Mouse (Mus musculus) splenic B cell, adult 2 months (primary cell): Measurements from ENCODE around the gene Astn2.

Experiments used
- DNase-seq: peaks from one replicate; pipeline ENCODE4 v3.0.0-alpha.2; 2011; ENCODE audit warnings: low read depth, low spot score
- H3K27me3 ChIP-seq: 2 replicates; pipeline ENCODE4 v1.6.1; 2012; ENCODE audit warnings: mild to moderate bottlenecking, low read length, moderate library complexity, mixed read lengths; ENCODE audit not compliant: control insufficient read depth, poor library complexity, insufficient read depth, severe bottlenecking
- H3K36me3 ChIP-seq: 2 replicates; pipeline ENCODE4 v1.6.1; 2012; ENCODE audit warnings: mild to moderate bottlenecking, low read length, moderate library complexity, mixed read lengths; ENCODE audit not compliant: control insufficient read depth, poor library complexity, insufficient read depth, severe bottlenecking

The Astn2 gene

DNA sequence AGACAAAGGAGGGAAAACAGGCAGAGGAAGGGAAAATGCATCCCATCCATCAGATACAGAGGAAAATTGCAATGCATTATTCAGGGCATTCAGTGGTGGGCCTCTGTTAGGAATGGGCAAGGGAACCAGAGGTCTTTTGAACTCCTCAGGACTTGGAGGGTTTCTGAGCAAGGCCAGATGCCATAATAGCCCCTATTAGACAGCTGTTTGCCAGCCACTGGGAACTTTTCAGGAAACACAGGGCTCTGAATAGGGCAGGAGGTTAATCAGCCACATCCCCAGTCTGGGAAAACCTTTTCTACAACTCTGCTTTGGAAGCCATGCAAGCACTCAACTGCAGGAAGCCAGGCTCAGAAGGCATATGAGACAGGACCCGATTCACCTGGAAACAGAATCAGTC, 38.9 kb downstream of the Astn2 start:
- DNase-seq: no peak
- no peaks in the 10 kb centered on the region for H3K27me3 ChIP-seq
- H3K36me3 ChIP-seq: no peaks in the 10 kb centered on the region

DNA sequence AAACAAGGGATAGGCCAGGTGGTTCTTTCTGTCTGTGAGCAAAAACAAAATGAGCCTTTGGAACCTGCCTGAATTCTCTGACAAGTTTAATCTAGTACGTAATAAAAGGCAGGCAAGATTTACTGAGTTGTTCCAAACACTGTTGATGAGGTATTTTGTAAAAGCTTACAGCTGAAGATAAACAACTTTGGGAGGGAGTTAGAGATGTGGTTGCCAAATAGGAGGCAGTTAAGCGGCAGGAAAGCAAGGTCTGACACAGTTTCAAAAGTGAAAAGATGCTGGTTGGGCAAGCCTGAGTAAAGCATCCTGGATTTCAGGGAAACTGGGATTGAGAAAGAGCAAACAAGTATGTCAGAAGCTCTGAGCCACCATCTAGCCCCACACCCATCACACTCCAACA, 59.8 kb downstream of the Astn2 start:
- H3K36me3 ChIP-seq: no peaks in the 10 kb centered on the region
- no peak for DNase-seq
- no peaks in the 10 kb centered on the region; the same call in 1 of the 2 replicates for H3K27me3 ChIP-seq

- Histone ChIP-seq H3K27me3 (no peaks in the 10 kb centered on the region), H3K36me3 (no peaks in the 10 kb centered on the region)
- no peak for DNase-seq
Measured at GRCm38 (mm10) chr4:66337443-66337842, 67.0 kb downstream of the Astn2 start.

DNA sequence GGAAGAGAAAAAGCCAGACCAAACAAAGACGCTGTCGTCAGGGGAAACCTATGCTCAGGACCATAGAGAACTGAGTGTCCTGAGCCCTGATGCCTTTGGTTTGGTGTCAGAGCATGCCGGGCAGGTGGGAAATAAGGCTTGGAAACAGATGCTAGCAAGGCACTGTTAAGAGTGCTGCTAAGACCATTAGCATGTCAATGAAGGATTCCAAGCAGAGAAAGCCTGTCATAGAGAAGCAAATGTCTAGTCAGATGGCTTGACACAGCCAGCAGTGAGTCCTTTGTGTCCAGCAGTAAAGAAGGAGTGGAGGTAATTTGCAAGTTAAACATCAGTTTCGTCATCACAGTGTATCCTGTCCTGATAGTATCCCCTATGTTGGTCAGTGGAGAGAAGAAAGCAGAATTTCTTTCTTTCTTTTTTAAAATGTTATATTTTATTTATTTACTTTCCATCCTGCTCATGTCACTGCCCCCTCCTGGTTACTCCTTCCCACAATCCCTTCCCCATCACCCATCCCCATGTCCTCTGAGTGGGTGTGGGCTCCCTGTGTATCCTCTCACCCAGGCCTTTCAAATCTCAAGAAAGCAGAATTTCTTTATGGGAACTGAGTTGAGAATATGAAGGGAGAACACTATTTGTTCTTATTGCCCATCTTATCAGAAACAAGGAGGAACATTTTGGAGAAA, 73.7 kb downstream of the Astn2 start:
- H3K36me3 ChIP-seq: no peaks in the 10 kb centered on the region
- DNase-seq: no peak
- H3K27me3 ChIP-seq: no peaks in the 10 kb centered on the region

DNA sequence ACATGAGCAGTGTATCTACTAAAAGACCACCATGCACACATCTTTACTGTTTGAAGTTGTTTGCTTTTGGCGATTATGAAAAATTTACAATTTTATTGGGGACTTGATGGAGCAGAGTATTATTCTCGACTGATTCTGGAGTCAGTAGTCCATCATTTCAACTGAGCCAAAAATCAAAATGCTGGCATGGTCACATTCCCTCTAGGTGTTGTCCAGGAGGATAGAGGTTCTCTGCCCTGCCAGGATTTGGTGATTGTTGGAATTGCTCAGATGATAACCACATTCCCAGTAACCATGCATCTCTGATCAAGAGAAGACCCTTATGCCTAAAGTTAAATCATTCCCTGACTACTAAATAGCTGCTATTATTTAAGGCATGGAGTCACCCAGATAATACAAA, 83.4 kb downstream of the Astn2 start:
- no peak for DNase-seq
- Histone ChIP-seq H3K27me3 (no peaks in the 10 kb centered on the region; the same call in 1 of the 2 replicates), H3K36me3 (no peaks in the 10 kb centered on the region)

DNA sequence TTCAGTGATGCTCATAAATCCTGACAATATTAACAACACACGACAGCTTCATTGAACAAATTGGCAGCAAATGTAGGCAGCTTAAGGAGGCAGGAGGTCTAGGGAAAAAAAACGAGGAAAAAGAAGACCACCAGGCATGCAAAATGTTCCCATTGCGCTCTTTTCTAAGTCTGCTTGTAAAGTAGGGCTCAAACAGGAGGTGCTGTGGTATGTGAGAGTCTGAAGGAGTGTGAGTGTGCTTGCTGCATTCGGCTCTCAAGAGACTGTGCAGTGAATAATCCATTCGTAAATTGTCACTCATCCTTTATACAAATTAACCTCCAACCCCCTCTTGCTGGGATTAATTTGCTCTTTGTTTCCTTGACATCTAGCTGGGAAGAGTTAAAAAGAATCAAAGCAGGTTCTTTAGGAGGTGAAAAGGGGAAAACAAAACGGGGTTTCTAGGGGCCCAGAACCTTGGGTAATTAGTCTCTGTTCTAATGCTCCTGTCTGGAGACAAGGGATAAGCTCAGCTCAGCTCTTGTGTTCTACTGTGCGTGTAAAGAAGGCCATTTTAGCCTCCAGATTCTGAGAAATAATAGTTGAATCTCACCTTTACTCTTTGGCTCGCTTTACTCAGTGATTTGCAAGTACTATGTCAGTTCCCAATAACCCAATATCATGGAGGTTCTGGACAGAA, 89.5 kb downstream of the Astn2 start:
- no peaks in the 10 kb centered on the region for H3K36me3 ChIP-seq
- DNase-seq: no peak

GRCm38 (mm10) chr4:66312733-66313132, 91.7 kb downstream of the Astn2 start:
- Histone ChIP-seq H3K27me3 (no peaks in the 10 kb centered on the region), H3K36me3 (no peaks in the 10 kb centered on the region)
- DNase-seq: no peak

More for the DNA sequence above, 89.5 kb downstream of the Astn2 start:
- H3K27me3 ChIP-seq: no peaks in the 10 kb centered on the region

DNA sequence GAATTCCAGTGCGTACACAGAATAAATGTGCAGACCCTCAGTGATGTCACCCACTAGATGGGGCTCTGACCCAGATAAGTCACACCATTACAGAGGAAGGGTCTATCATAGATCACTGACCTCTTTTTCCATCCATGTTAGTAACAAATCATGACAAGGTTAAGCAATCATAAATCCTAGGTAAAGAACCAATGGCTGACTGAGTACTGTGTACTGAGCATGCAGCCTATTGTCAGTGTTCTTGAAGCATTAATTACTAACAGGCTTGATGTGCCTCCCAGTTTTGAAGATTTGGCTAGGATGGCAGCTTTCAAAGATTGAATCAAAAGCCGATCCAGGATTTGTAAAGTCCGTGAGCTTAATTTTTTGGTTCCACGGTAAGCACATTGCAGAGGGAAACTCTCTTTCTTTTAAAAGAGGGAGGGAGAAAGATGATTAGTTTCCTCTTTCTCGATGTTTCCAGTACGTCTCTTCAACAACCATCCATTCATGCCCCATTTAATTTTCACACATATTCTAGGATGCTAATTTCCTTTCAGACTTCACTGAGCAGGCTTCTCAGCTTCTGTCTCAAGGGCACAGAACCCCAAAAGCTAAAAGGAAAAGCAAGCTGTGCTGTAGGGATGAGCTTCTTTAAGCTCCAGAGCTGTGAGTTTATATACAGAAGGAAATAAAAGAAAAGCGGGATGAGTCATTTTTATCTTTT, 93.9 kb downstream of the Astn2 start:
- no peak for DNase-seq
- no peaks in the 10 kb centered on the region for H3K36me3 ChIP-seq
- no peaks in the 10 kb centered on the region for H3K27me3 ChIP-seq

DNA sequence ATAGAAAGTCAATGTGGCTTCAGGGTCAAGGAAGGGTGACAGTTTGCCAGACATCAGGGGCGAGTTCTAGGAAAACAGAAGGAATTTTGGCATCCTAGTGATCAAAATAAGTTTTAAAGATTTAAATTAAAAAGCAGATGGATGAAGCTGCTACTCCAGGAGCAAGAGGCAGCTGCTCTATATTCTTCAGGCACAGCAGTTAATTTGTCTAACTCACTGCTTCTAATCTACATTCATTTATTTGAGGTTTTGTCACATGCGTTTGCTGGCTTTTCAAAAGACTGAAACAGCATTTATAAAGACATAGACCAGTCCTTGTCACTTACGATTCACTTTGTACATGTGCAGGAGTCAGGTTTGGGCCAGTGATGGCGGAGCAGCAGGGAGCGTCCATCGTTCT, 98.0 kb downstream of the Astn2 start:
- no peak for DNase-seq
- no peaks in the 10 kb centered on the region for H3K27me3 ChIP-seq
- no peaks in the 10 kb centered on the region for H3K36me3 ChIP-seq

DNA sequence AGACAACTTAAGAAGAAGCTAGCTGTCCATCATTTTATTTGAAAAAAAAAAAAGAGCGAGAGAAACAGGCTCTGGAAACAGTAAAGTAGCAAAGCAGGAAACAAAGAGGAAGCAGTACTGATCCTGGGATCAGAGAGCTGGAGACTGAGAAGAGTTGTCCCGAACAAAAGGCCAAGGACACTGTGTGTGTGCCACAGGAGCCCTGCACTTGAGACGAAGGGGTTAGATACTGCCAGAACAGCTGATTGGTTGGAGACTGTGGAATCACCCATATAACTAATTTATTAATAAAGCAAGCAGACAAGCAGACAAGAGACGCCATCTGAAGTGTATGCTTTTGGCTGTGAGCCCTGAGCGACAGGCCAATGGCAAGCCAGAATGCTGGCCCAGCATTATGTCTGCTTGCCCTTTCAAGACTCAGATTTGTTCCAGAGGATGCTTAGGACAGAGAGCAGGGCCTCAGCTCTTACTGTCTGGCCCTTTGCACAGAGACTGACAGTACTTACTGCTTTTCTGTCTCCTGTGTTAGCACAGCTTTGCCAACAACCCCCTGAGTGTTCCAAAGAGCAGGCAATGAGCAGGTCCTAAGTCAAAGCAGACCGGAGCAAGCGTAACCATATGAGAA, 101.6 kb downstream of the Astn2 start:
- H3K27me3 ChIP-seq: no peaks in the 10 kb centered on the region

GRCm38 (mm10) chr4:66285034-66285433, 119.4 kb downstream of the Astn2 start:
- DNase-seq: no peak
- no peaks in the 10 kb centered on the region for H3K27me3 ChIP-seq
- H3K36me3 ChIP-seq: no peaks in the 10 kb centered on the region

More for the DNA sequence above, 101.6 kb downstream of the Astn2 start:
- no peak for DNase-seq
- no peaks in the 10 kb centered on the region for H3K36me3 ChIP-seq

- Histone ChIP-seq H3K27me3 (no peaks in the 10 kb centered on the region), H3K36me3 (no peaks in the 10 kb centered on the region)
- DNase-seq: no peak
Measured at GRCm38 (mm10) chr4:66276096-66276495, 128.3 kb downstream of the Astn2 start.

DNA sequence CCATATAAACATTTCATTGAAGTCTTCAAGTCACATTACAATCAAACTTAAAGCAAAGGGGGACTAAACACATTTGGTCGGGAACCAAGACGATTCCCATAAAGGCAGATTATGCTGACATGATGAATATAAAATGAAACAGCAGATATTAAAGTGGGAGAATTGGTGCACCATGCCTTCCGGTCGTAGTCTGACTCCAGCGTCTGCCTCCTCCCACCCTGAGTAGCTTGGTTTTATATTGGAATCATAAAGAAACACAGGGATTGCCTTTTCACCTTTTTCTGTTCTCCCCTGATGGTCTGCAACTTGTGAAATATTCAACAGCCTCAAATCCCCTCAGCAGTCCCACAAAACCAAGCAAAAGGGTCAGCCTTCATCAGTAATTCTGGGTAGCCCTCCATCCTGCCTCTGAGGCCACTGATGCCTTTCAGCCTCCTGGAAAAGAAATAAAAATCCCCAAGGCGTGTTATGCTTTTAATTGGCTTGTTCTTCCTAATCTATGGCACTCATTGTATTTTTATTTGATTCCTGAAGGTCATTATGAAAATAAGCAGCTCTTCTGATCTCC, 132.8 kb downstream of the Astn2 start:
- no peak for DNase-seq

GRCm38 (mm10) chr4:66264031-66264430, 140.4 kb downstream of the Astn2 start:
- H3K36me3 ChIP-seq: no peaks in the 10 kb centered on the region
- no peaks in the 10 kb centered on the region for H3K27me3 ChIP-seq
- DNase-seq: no peak

More for the DNA sequence above, 132.8 kb downstream of the Astn2 start:
- no peaks in the 10 kb centered on the region for H3K36me3 ChIP-seq
- no peaks in the 10 kb centered on the region for H3K27me3 ChIP-seq
